Mouse (Mus musculus) lung, postnatal 0 days (tissue): Measurements from ENCODE around the gene Kank1.

ENCODE experiments used
- CTCF ChIP-seq: IDR thresholded peaks from 2 replicates; pipeline ENCODE4 v1.5.1; 2016; ENCODE audit warnings: antibody characterized with exemption, mild to moderate bottlenecking
- EP300 ChIP-seq: IDR thresholded peaks from 2 replicates; pipeline ENCODE4 v1.6.1; 2016; ENCODE audit warnings: antibody characterized with exemption, mild to moderate bottlenecking, control low read depth

DNA sequence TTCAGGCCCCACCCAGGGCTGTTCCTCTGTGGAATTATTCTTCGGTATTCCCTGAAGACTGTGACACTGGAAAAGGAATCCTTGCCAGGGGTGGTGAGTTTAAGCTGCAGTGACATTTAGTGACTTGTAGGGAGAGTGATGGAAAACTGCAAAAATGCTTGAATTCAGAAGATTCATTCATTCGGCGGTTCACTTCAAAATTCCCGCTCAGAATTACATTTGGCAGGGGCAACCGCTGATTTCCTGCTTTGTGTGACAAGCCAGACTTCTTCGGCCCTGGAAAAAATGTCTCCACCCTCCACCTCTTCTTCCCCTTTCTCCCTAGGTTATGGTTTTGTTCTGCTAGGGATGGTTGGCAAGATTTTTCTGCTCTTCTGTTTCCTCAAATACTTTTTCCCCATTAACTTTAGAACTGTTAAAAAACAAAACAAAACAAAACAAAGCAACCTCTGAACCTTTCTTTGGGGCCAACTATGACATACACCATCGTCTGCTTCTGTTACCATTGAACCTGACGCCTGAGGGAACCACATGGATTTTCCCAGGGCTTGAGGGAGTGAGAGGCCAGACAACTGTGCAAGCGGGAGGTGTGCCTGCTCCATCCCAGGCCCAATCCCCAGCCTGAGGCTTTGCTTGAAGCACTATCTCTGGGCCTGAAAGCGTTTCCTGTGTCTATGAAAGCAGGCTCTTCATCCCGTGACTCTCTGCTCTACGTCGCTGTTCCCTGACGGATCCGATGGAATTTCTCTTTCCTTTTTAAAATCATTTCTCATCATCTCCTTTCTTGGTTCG is 150.1 kb downstream of the Kank1 start:
- TF ChIP-seq CTCF (no peak), EP300 (no peak)
